Mouse (Mus musculus) naive thymus-derived CD4-positive, alpha-beta T cell, adult 2 months (primary cell): Measurements from ENCODE around the gene Slc16a5.
"Not testable (repeated sequence)": the region's sequence is repeated elsewhere in the genome, so short reads cannot be mapped to it uniquely, and the experiment has no call there.

Experiments used
- DNase-seq: peaks from one replicate; pipeline ENCODE4 v3.0.0-alpha.2; 2011; ENCODE audit warnings: low read depth

Gene Slc16a5

GRCm38 (mm10) chr11:115448075-115448474 lies 14.2 kb upstream of the Slc16a5 start:
- no peak for DNase-seq

GRCm38 (mm10) chr11:115448998-115449397 lies 13.3 kb upstream of the Slc16a5 start:
- no peak for DNase-seq

- DNase-seq = no peak
Observed at GRCm38 (mm10) chr11:115450176-115450575, 12.1 kb upstream of the Slc16a5 start.

- DNase-seq = peak; percentile 93
Observed at GRCm38 (mm10) chr11:115451781-115452241, 10.5 kb upstream of the Slc16a5 start.

- no peak for DNase-seq
Observed at GRCm38 (mm10) chr11:115452281-115452860, 9.9 kb upstream of the Slc16a5 start.

- DNase-seq = peak; percentile 37
Observed at GRCm38 (mm10) chr11:115453306-115453705, 9.0 kb upstream of the Slc16a5 start.

GRCm38 (mm10) chr11:115454822-115455221 lies 7.5 kb upstream of the Slc16a5 start:
- not testable (repeated sequence) for DNase-seq

- DNase-seq = no peak
Observed at GRCm38 (mm10) chr11:115455619-115456018, 6.7 kb upstream of the Slc16a5 start.

GRCm38 (mm10) chr11:115456182-115456581 lies 6.1 kb upstream of the Slc16a5 start:
- DNase-seq = no peak

- peak; percentile 35 for DNase-seq
Observed at GRCm38 (mm10) chr11:115457405-115457804, 4.9 kb upstream of the Slc16a5 start.

- DNase-seq = no peak
Observed at GRCm38 (mm10) chr11:115460976-115461375, 1.3 kb upstream of the Slc16a5 start.

- DNase-seq = peak; percentile 74
Observed at GRCm38 (mm10) chr11:115461846-115462242, 430 bp upstream of the Slc16a5 start.

- DNase-seq = peak; percentile 83
Observed at GRCm38 (mm10) chr11:115463397-115463796, 1.1 kb downstream of the Slc16a5 start.

- peak; percentile 68 for DNase-seq
Observed at GRCm38 (mm10) chr11:115464851-115465250, 2.6 kb downstream of the Slc16a5 start.

- no peak for DNase-seq
Observed at GRCm38 (mm10) chr11:115467217-115467618, 4.9 kb downstream of the Slc16a5 start.

GRCm38 (mm10) chr11:115472183-115472582 lies 9.9 kb downstream of the Slc16a5 start:
- no peak for DNase-seq

- DNase-seq = peak; percentile 97
Observed at GRCm38 (mm10) chr11:115473626-115474275, 11.5 kb downstream of the Slc16a5 start.

GRCm38 (mm10) chr11:115475025-115475757 lies 12.9 kb downstream of the Slc16a5 start, which contains the start of gene Armc7:
TSS of gene Armc7 (plus strand) at chr11:115475667.
- DNase-seq = peak; percentile 92

GRCm38 (mm10) chr11:115475758-115476237 lies 13.5 kb downstream of the Slc16a5 start:
- no peak for DNase-seq

GRCm38 (mm10) chr11:115476630-115477029 lies 14.4 kb downstream of the Slc16a5 start:
- DNase-seq = not testable (repeated sequence)

- peak; percentile 78 for DNase-seq
Observed at GRCm38 (mm10) chr11:115477388-115477787, 15.1 kb downstream of the Slc16a5 start.

GRCm38 (mm10) chr11:115478296-115478938 lies 16.1 kb downstream of the Slc16a5 start:
- no peak for DNase-seq
